Mouse (Mus musculus) common myeloid progenitor, adult 5-6 weeks (primary cell): ENCODE results near the gene Slc5a5. TPM values are rescaled to one million over a fixed set of nuclear protein-coding genes. Genes with fewer than 3 reads are reported as not detected.

ENCODE experiments used
- ATAC-seq: replicated peaks from 2 replicates; pipeline ENCODE4 v1.8.0; 2016; ENCODE audit warnings: low read depth, mild to moderate bottlenecking, moderate TSS enrichment, inconsistent platforms; ENCODE audit not compliant: poor library complexity, severe bottlenecking
- total RNA-seq: library from RNA; stranded (forward); fragments of 200-1000, 187-1606 nt; gene quantifications from 2 replicates; pipeline ENCODE4 v1.2.3, GENCODE M21; 2017

Gene Slc5a5
- total RNA-seq, 1 experiment from 2014 or later = 0.14 TPM

GRCm38 (mm10) chr8:70841147-70842072, 51.1 kb downstream of the Slc5a5 start:
- ATAC-seq = peak; percentile 33

GRCm38 (mm10) chr8:70840590-70840989, 52.0 kb downstream of the Slc5a5 start:
- no peak for ATAC-seq

- ATAC-seq = peak; percentile 88
Observed at GRCm38 (mm10) chr8:70839408-70840351, 52.9 kb downstream of the Slc5a5 start, which contains the start of gene Arrdc2. Gene Arrdc2 (minus strand): TSS chr8:70839720.

GRCm38 (mm10) chr8:70838654-70839407, 53.7 kb downstream of the Slc5a5 start:
- ATAC-seq = no peak; the same call in 1 of the 2 replicates

- no peak for ATAC-seq
Observed at GRCm38 (mm10) chr8:70836666-70837065, 55.9 kb downstream of the Slc5a5 start.

GRCm38 (mm10) chr8:70834071-70834470, 58.5 kb downstream of the Slc5a5 start:
- ATAC-seq = no peak

GRCm38 (mm10) chr8:70833520-70833919, 59.0 kb downstream of the Slc5a5 start:
- ATAC-seq = no peak; the same call in 1 of the 2 replicates

- peak; percentile 88 for ATAC-seq
Observed at GRCm38 (mm10) chr8:70833018-70833482, 59.5 kb downstream of the Slc5a5 start.

Other genes starting within 250 kb of the Slc5a5 start
- gene Pgpep1, start 232.4 kb downstream of the Slc5a5 start, total RNA-seq = 3.2 and 3.6 TPM in 2 replicates
- gene Lsm4, start 219.5 kb downstream of the Slc5a5 start, total RNA-seq = 129 and 163 TPM in 2 replicates
- 54.4 and 58.2 TPM in 2 replicates for gene Jund, start 193.8 kb downstream of the Slc5a5 start, total RNA-seq
- 0.05 TPM in 1 of 2 replicates, not detected in the other for gene Iqcn, start 189.3 kb downstream of the Slc5a5 start, total RNA-seq
- not detected in 2 replicates for gene Gm3336, start 174.2 kb downstream of the Slc5a5 start, total RNA-seq
- 0.09 TPM in 1 of 2 replicates, not detected in the other for gene Pde4c, start 169.0 kb downstream of the Slc5a5 start, total RNA-seq
- 1.5 and 4.2 TPM in 2 replicates for gene Rab3a, start 138.1 kb downstream of the Slc5a5 start, total RNA-seq
- gene Mpv17l2, start 131.8 kb downstream of the Slc5a5 start, total RNA-seq = 10.6 and 11.7 TPM in 2 replicates
- 19.8 and 23.7 TPM in 2 replicates for gene Pik3r2, start 116.0 kb downstream of the Slc5a5 start, total RNA-seq
- 21.7 and 22.2 TPM in 2 replicates for gene Mast3, start 87.7 kb downstream of the Slc5a5 start, total RNA-seq
- 1.6 and 3.5 TPM in 2 replicates for gene Il12rb1, start 84.3 kb downstream of the Slc5a5 start, total RNA-seq
- gene Arrdc2, start 53.0 kb downstream of the Slc5a5 start, total RNA-seq = 7.3 and 19.9 TPM in 2 replicates
- gene Kcnn1, start 29.5 kb downstream of the Slc5a5 start, total RNA-seq = 0.18 and 1.3 TPM in 2 replicates
- 28.6 and 40.6 TPM in 2 replicates for gene Ccdc124, start 18.8 kb downstream of the Slc5a5 start, total RNA-seq
- gene Rpl18a, start 4.7 kb upstream of the Slc5a5 start, total RNA-seq = 2,479 and 2,482 TPM in 2 replicates
- gene Map1s, start 13.2 kb upstream of the Slc5a5 start, total RNA-seq = 14.0 and 15.0 TPM in 2 replicates